Mouse (Mus musculus) yolk sac, embryonic 10.5 days (tissue): ENCODE measurements around the gene Sh2b1.

Experiments used
- DNase-seq: peaks from one replicate; pipeline ENCODE4 v3.0.0-alpha.2; 2017; ENCODE audit warnings: low spot score

The Sh2b1 gene

DNA sequence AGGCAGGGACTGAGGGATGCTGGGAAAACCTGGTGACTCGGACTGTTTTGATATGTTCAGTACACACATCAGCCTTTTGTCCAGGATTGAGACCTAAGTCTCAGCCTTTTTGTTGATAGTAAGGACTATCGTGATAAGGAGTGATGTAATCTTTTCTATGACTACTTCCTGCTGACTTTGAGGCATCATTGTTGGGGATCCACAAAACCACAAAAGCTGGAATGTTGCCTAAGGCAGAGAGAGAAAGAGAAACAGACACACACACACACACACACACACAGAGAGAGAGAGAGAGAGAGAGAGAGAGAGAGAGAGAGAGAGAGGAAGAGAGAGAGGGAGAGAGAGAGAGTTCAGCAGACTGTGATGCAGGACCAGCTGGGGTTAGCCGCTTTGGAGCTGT is 56.7 kb downstream of the Sh2b1 start:
- DNase-seq, result no peak

- DNase-seq, result no peak
These were observed 57.6 kb downstream of the Sh2b1 start for GRCm38 (mm10) chr7:126417606-126418005.

- DNase-seq, result no peak
These were observed 58.2 kb downstream of the Sh2b1 start for GRCm38 (mm10) chr7:126417045-126417444.
